Mouse (Mus musculus) cerebellum, adult 11 months (tissue): Measurements from ENCODE around the gene Ifngr2.
"Not testable (repeated sequence)": the region's sequence is repeated elsewhere in the genome, so short reads cannot be mapped to it uniquely, and the experiment has no call there.

Experiments used
- DNase-seq: peaks from one replicate; pipeline ENCODE4 v3.0.0; 2022

Gene Ifngr2

DNA sequence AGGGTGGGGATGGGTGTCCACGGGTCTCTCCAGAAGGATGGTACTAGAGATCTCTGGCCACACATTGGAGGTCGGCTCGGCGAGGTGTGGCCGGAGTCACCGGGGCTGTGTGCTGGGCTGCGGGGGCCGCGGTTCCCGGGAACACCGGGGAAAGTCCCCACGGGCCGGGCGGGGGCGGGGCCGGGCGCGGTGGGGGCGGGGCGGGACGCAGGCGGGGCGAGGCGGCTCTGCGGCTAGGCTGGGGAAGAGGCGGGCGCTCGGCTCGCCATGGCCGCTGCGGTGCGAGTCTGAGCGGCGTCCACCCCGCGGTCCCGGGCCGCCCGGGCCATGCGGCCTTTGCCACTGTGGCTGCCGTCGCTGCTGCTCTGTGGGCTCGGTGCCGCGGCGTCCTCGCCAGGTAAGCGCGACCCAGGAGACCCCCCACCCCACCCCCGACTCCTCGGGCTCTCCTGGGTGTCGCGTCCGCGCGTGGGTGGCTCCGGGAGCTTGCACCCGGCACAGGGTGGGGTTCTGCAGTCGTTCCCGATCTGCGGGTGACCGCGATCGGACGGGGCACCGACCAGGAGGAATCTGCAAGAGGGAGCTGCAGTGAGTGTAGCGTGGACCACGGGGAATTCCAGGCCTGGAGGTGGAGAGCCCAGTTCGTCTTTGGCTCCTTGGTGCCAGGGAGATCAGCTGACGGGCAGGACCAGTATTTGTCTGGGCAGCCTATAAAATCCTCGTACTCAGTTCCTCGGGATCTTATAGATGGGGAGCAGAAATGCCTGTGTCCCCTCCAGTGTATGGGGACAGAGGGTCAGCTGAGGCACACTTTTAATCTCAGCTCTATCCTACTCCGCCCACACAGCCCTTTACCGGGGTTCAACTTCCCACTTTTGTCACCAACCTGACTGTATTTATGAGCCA, at the start of gene Ifngr2:
Gene Ifngr2, plus strand, starts transcription at position 237 of the 906 bp plus-strand sequence.
- peak; percentile 50 for DNase-seq

GRCm38 (mm10) chr16:91498041-91498440, 48.8 kb upstream of the Ifngr2 start:
- no peak for DNase-seq

GRCm38 (mm10) chr16:91504701-91505100, 42.2 kb upstream of the Ifngr2 start:
- DNase-seq: peak; percentile 24

DNA sequence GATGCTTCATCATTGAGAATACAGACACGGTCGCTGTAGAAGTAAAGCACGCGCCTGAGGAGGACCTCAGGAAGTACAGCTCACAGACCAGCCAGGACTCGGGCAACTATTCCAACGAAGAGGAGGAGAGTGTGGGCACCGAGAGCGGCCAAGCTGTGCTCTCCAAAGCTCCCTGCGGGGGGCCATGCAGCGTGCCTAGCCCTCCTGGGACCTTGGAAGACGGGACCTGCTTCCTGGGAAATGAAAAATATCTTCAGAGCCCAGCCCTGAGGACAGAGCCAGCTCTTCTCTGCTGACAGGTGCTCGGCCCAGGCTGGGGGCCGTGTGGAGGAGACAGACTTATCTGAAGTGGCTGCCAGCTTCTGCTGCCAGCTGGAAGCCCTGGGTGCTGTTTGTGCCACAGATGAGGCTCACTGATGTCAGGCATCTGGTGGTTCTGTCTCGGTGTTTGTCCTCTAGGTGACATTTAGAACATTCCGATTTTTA, 41.7 kb upstream of the Ifngr2 start:
- peak; percentile 58 for DNase-seq

DNA sequence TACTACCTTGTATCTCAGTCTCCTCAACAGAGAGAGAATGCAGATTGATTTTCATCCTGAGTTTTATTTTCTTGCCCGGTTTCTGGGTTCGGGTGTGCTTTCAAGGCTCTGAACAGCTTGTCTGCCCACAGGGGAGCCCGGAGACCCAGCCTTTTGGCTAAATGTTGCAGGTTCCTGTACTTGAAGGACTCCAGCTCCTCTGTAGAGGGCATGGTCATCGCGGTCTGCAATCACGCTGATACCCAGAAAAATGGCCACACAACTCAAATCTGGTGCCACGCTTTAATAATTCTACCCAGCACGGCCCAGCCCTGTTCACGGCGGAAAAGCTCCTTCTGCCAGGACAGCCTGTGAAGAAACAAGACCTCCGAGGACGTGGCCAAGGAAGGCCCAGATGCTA, 40.5 kb upstream of the Ifngr2 start:
- DNase-seq: peak; percentile 20

GRCm38 (mm10) chr16:91512161-91512787, 34.6 kb upstream of the Ifngr2 start:
- DNase-seq: peak; percentile 73

DNA sequence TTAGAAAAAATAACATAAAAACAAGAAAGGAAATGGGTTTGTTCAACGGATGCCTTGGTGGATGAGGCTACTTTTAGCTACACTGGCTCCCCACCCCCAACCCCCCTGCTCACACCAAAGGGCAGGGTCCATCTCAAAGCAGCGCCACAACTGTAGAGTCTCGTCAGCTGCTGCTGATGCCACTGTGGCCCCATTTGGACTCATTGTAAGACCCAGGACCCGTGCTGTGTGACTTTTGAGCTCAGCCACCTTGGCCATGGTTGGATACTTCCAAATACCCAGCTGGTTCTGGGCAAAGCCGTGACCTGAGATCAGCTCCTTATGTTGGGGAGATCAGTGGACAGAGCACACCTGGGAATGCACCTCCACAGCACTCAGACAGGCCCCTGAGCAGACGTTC, 33.8 kb upstream of the Ifngr2 start:
- no peak for DNase-seq

DNA sequence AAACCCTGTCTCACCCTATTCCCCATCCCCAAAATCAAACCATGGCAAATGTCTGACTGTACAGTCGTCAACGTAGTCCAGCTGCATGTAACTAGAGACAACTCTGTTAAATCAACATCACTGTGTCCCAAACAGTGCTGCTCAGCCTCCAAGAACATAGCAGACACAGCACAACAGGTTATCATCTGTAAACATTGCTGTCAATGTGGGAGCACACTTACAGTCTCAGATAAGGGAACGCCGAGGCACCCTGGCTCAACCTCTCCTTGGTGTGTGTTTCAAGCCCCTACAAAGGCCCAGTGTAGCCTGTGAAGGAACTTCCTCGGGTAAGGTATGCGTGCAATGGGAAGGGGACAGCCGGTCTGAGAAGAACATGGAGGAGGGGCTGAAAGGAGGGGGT, 29.9 kb upstream of the Ifngr2 start:
- no peak for DNase-seq

DNA sequence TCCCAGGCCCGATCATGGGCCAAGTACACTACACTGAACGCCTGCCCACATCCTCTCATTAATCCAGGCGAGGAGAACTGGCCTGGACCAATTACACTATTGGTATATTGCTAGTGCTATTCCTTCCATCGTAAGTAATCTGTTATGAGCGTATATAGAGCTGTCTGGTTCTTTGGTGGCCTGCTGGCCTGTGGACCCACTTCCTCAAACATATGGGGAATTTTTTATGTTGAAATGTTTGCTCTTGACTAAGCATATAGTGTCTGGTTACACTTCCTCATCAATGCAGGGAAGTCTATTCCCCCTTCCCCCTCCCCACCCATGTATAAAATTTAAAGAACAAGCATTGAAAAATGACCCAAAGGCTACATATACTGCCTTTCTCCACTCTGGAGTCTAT, 24.8 kb upstream of the Ifngr2 start:
- DNase-seq: no peak

- DNase-seq: no peak
Observed at GRCm38 (mm10) chr16:91522479-91523309, 24.2 kb upstream of the Ifngr2 start.

DNA sequence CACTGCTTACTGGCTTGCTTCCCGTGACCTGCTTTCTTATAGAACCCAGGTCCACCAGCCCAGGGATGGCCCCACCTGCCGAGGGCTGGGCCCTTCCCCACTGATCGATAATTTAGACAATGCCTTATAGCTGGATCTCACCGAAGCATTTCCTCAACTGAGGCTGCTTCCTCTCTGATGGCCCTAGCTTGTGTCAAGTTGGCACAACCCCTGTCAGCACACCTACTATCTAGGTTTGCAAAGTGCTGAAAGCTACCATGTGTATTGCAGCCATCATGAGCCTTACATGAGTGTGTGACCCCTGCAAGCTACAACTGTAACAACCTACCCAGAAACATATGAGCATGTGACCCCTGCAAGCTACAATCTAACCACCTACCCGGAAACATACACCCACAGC, 22.7 kb upstream of the Ifngr2 start:
- DNase-seq: no peak

GRCm38 (mm10) chr16:91526274-91526673, 20.6 kb upstream of the Ifngr2 start:
- no peak for DNase-seq

DNA sequence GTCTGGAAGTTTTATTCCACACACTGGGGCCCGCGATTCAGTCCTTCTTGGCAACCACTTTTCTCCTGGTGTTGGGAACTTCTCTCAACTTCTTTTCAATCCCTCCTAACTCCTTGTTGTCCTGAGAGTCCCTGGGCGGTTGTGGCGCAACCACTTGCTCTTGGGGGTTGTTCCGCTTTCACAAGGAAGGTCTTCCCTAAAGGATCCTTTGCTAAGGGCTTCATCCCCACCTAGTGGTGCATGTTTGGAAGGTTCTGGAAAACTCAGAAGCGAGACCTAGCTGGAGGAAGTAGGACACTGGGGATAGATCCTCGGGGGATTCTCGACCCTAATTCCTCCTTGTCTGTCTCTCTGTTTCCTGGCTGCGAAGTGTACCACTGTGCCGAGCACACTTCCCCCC, 19.8 kb upstream of the Ifngr2 start:
- DNase-seq: no peak

- no peak for DNase-seq
Observed at GRCm38 (mm10) chr16:91527500-91527899, 19.4 kb upstream of the Ifngr2 start.

GRCm38 (mm10) chr16:91528578-91528977, 18.3 kb upstream of the Ifngr2 start:
- DNase-seq: no peak

DNA sequence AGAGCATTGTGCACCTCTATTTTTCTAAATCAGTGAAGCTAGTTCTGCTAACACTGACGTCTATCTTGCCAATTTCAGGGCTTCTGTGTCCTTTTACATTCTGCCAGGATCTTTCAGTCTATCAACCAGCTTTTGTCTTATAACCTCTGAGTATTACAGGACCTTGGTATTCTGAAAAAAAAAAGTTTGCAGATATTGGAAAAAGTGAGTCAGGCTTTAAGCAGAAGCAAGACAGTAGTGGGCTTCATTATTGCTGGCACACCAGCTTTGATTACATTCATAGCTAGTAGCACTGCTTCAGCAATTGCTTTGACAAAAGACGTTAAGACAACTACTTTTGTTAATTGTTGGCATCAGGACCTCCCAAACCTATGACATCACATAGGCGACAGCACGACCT, 16.0 kb upstream of the Ifngr2 start:
- DNase-seq: not testable (repeated sequence)

DNA sequence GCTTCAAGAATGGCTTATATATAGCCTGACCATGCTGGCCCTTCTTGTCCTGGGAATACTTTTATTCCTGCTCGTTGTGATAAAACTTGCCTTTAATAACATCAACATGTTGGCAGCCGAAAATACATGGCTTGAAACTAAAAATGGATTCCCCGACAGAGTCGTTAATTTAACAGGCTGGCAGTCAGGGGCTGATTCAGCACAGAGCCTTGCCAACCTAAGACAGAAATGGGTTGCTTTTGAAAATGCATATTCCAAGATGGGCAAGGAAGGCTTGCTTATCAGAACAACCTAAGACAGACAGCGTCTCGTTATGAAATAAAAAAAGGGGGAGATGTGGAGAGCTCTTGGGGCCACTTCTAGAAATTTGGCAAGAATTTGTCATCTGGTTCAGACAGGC, 15.0 kb upstream of the Ifngr2 start:
- no peak for DNase-seq

DNA sequence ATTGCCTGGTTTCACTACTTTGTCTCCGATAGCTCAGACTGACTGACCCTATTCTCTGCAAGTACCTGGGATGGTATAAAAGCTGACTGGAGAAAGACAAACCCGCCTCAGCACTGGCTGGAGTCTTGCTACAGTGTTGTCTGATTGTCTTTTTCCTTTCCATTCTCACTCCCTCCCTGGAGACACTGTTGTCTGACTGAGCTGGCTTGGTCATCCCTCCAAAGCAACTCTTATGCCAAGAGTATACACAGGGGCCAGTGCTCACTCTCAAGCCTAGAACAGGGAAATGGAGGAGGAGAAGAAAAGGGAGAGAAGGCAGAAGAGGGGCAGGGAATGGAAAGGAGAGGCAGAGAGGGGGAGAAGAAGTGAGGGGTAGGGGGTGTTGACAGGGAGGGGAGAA, 14.4 kb upstream of the Ifngr2 start:
- no peak for DNase-seq

GRCm38 (mm10) chr16:91533097-91534001, 13.5 kb upstream of the Ifngr2 start:
- no peak for DNase-seq

- no peak for DNase-seq
Observed at GRCm38 (mm10) chr16:91534477-91534876, 12.4 kb upstream of the Ifngr2 start.

DNA sequence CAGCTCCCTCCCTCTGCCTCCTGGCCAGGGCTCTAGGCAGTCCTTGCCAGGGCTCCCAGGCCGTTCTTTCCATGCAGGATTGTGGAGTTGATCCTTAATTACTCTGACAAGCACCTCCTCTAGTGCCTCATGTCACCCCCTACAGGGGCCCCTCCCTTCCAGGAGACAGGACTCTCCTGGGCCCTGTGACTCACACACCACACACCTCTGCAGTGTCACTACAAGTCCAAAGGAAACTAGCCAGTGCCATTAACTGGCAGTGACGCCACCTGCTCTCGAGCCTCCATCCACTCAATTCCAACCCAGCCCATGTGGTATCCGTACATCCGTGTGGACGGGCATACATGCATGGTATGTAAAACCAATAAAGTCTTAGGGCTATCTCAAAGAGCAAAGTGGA, 12.0 kb upstream of the Ifngr2 start:
- no peak for DNase-seq

GRCm38 (mm10) chr16:91536372-91536771, 10.5 kb upstream of the Ifngr2 start:
- no peak for DNase-seq
